Mouse (Mus musculus): ENCODE results near the gene Asb8.
A peak's percentile ranks its signal among the peaks of the same experiment; 100 is the strongest.

Asb8 gene

DNA sequence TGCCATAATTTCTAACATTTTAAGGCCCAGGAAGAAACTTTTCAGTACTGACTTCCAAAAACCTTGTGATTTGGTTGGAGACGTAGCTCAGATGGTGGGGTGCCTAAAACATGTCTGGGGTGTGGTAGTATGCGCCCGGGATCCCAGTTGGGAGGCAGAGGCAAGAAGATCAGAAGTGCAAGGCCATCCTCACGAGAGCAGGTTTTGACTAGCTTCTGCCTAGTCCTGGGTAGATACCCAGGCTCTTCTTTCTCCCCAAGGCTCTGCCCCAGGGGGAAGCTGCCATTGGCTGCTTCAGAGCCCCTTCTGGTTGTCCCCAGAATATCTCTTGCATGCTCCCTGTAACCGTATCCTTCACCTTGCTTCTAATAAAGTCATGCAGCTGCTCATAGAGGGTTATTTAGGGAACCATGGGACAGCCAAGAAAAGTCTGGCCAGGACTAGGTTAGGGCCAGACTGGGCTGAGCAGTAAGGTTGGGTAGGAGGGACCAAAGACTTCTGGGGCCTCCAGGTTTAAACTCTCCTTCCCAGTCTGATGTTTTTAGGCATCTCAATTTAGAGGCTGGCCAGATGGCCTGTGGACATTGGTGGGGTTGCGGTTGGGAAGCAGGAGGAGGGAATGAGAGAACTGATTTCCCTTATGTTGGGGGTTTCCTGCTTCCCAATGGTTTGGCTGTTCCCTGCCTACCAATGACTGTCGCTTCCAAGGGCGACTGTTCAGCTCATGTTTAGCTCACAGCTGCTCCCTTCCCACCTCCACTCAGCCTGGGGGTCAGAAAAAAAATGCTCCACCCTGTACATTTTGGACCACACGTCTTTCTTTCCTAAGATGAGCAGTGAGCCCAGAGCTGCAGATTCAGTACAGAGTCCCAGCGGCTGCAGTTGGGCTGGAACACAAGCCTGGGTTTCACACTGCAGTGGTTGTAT lies 50.3 kb downstream of the Asb8 start:
- no peak for DNase-seq

DNA sequence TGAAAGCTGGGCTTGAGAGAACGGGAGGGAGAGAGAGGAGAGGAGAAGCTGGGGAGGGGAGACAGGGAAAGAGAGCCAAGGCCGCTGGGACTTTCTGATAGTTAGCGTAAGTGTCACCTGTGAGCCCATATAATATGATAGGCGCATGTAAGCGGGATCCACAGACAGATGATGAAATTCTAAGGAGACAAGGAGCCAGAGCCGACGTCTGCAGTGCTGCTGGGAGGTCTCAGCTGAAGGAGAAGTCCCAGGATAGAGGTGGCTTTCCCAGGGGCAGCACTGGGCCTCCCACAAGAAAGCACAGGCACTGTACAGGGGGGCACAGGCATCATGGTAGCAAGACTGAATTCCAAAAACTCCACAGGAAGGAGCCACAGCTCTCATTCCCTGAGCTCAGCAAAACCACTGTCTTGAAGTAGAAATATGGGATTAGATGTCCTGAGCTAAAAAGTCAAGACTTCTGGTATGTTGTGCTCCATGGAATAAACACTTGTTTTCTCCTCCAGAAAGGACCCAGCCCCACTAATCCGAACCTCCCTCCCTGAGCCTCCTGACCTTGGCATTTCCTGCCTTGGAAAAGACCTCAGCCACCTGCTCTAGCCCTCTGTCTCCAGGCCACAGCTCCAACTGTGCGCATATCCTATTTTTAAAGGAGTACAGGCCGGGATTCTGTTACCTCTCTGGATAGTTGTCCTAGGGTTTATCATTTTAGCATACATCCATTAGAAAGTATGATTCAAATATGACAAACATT lies 51.1 kb downstream of the Asb8 start:
- DNase-seq: no peak

DNA sequence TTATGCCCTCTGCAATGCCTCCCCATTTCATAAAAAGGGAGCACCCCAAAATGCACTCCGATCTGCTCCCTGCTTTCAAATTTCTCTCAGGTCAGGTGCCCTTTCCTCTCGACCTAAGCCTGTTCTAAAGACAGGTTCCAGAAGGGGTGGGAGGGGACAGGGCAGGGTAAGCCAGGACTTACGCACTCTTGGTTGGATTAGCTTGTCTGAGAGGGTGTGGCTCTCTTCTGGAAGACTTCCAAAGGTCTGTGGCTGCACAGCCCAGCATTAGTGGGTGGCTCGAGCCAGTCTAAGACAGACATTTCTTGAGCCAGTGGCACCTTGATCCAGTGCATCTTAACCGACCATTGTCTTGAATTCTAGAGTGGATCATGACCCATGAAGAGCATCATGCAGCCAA lies 53.6 kb downstream of the Asb8 start:
- no peak for DNase-seq

DNA sequence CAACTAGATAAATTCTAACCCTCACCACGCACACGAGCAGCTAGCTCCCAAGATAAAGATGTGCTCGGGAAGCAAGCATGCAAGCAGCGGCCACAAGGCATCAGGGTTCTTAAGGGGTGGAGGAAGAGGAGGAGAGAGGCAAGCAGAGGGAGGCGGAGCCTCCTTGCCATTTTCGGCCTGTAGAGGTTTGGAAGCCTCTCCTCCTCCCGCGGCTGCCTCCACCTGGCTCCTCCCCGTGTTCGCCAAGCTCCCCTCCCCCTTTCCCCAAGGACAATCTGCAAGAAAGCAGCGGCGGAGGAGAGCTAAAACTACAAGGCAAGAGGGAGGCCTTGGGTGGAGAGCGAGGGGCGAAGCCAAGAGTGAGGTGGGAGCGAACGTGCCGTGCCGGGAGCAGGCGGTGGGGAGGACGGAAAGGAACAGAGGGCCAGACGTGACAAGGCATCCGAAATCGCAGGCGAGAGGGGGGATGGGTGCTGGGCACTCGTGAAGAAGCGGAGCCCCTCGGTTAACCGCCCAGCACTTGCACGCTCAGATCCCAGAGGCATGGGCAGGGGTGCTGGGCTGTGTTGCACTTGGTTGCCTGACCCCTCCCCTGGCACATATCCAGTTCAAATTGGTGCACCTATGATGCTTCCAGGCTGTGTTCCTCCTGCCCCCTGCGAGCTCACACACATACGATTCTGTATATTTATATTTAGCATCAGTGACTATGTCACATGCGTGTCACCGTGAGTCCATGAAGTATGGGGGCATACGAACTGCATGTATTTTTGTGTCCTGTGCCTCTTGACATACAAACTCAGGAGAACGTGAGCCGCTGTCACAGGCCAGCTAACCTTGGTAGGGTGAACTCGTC lies 56.9 kb downstream of the Asb8 start:
- peak; percentile 90 for DNase-seq

DNA sequence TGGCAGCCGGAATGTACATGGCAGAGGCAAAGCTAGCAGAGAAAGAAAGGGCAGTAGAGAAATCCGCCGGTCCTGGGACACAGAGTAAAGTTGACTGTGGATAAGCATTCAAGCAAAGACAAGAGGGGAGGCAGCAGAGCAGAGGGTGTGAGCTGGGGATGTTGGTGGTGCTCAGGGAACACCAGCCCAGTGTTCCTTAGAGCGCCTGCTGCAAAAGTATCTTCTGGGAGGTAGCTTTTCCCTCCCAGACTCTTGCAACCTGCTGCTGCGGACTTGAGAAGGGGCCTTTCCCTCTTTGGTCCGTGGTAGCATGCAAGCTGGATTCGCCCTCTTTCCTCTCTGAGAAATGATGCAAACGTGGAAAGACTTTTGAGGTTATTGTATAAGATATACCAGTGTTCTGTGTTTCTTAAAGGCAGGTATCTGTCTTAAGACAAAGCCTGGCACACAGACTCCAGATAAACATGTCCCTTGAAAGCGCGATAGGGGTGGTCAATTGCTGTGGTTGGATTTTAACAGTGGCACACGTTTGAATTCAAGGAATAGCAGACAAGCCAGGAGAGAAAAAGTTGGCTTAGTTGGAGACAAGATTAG lies 57.6 kb downstream of the Asb8 start:
- DNase-seq: no peak

DNA sequence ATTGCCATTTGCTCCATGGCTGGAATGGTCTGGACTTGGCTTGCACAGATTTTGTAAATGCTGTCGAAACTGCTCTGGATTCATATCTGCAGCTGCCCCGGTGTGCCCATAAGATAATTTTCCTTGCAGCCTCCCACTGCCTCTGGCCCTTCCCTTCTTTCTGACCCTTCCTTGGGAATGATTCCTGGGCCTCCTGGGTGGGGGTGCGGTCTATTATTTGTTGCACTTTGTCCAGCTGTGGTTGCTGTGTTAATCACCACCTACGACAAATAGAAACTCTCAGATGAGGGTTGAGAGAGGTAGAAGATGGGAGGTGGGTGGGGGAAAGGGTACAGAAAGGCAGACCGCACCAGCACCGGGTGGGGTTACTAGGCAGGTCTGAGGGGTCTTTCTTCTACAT lies 58.2 kb downstream of the Asb8 start:
- no peak for DNase-seq

DNA sequence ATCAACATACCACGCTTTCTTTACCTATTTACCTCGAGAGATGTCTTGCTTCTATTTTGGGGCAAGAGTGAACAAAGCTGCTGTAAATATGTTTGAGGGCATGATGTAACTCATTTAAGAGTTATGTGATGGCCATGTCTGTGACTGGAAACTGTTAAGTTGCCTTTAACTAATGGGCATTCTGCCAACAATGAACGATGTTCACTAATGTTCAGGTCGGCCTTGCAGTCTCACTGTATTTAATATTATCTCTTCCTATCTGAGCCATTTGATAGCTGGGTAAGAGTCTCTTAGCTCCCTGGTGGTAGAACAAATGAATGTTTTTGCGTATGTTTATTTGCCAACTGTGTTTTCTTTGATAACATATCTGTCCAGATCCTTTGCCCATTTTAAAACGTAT lies 58.9 kb downstream of the Asb8 start:
- no peak for DNase-seq

DNA sequence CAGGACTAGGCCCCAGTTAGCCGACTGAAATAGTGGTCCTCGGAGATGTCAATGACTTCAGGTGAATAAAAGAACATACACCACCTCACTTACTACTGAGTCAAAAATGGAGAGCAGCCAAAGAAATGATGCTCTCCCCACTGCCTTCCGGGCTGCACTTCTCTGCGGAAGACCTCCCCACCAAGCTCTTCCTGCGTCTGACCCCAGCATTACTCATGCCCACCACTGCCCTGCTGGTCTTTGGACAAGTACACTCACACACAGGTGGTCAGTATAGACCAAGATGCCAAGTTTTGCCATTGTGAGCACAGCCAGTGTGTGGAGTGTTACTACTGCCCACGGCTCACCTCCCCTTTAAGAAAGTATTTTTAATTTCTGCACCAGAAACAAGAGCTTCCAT lies 63.0 kb downstream of the Asb8 start:
- no peak for DNase-seq

DNA sequence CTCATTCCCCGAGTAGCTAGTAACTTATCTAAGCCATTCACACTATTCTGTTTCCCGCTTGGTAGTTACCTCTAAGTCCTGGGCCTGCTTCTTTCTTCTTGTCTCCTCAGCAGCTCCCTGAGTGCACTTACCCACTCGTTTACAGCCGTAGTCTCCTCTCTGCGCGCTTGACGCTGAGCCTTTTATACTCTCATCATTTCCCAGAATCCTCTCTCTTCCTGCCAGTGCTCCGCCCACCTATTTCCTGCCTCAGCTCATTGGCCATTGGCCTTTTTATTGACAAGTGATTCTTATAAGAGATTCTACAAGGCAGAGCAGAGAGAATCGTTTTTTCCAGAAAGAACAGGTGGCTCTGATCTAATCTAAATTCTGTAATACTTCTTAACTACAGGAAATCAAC lies 66.9 kb downstream of the Asb8 start:
- no peak for DNase-seq

DNA sequence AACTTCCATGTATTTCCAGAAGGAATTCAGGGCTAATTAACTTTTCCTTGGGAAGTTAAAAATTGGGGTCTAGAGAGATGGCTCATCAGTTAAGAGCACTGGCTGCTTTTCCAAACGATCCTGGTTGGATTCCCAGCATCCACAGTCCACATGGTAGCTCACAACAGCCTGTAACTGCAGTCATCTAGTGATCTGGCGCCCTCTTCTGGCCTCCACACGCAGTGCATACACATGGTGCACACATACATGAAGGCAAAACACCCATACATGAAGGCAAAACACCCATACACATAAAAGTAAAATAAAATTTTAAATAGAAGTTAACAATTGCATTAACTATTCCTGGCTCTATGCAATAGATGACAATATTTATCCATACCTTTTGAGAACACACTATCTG lies 68.5 kb downstream of the Asb8 start:
- DNase-seq: no peak

DNA sequence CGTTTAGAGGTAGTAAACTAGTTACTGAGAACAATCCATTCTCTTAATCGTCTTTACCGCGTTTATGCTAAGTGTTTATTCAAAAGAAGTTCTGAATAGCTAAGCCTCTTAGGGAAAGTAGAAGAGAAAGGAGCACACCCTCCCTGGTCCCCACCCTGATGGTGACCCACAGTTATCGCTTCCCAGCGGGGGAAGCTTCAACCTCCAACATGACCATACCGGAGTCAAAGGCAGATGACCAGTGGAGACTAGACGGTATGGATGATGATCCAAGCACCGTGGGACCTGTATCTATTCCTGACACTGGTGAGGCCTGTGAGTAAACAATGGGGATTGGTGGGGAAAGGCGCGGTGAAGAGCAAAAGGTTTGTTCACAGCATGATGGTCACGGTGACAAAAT lies 70.5 kb downstream of the Asb8 start:
- DNase-seq: no peak

DNA sequence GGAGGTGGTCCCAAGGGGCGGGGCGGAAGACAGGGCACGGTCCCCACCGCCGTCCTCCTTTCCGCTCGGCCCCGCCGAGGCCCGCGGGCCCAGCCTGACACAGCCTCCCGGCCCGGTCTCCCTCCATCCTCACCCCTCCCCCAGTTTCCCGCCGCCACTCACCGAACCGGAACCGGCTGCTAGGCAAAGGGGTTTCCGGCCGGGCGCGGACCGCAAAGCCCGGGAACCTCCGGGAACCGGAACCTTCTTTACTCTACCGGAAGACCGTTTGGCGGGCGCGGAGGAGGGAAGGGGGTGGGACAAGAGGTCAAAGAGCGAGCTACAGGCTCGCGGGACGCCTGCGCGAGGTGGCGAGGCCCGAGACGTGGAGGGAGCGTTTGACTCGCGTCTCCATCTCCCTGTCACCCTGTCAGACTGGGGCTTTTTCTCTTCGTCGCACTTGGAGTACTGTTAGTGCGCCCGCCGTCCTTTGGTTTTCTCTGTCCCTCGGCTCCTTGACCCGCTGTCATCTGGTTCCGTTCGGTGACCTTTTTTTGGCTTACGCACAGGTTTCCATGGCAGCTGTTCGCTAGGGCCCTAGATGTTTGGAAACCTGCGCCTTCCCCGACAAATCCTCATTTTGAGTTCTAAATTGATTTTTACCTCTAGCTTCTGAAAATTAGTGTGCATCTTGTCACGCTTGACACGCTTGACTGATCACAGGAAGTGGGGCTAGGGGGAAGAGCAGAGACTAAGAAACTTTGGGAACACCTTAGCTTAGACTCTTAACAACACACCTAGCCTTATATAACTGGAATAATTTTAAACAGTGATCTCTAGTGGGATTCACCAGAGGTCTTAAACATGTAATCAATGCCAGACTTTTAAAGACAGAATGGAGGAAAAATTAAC lies 72.1 kb downstream of the Asb8 start, which contains the start of gene Senp1:
Gene Senp1 (minus strand): TSS at position 624 of the 891 bp plus-strand sequence.
- peak; percentile 89 for DNase-seq

DNA sequence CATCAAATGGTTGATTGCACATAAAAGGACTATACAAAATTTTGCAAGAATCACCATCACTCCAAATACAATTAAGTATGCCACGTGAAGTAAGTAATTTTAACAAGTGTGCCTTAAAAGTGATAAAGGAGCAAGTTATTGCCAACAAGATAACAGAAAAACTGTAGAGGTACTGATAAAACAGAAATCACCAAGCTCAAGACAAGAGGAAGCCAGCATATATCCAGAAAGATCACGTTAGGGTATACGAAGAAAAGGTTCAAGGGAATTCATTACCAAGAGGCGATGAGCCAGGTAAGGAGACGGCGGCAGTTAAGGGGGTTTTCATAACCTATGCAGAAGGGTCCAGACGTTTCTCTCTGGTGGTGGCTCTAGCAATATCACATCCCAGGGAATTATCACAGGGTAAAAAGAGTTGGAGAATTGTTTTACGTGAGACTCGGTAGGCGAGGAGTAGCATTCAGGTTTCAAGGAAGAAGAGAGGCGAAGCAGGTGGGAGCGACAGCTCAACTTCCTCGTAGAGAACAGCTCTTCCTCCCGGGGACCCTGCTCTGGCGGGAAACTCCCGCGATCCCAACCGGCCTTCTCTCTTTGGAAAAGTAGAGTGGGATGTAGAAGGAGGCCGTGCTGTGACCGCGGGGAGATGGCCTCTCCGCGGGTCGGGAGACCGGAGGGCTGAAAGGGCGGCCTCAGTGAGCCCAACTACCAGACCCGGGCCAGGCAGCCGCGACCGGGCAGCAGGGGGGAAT lies 72.9 kb downstream of the Asb8 start, which contains the start of gene Pfkm:
Gene Pfkm (plus strand): TSS at position 218 of the 749 bp plus-strand sequence.
- DNase-seq: no peak

DNA sequence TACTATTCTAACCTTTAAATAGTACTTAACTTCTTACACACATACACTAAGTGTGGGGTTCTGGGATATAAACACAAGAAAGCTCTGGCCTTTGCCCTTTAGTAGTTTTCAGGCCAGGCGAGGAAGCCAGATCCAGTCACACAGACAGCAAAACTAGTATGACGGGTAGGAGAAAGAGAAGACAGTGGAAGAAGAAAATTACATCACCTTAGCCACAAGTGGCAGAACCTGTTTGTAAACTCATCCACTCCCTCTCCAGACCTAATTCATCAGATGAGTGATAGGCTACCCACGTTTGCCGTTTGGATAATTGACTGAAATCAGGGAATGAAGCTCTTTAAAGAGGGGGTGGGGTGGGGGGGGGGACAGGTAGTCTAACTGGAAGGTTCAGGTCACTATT lies 73.6 kb downstream of the Asb8 start:
- DNase-seq: no peak

DNA sequence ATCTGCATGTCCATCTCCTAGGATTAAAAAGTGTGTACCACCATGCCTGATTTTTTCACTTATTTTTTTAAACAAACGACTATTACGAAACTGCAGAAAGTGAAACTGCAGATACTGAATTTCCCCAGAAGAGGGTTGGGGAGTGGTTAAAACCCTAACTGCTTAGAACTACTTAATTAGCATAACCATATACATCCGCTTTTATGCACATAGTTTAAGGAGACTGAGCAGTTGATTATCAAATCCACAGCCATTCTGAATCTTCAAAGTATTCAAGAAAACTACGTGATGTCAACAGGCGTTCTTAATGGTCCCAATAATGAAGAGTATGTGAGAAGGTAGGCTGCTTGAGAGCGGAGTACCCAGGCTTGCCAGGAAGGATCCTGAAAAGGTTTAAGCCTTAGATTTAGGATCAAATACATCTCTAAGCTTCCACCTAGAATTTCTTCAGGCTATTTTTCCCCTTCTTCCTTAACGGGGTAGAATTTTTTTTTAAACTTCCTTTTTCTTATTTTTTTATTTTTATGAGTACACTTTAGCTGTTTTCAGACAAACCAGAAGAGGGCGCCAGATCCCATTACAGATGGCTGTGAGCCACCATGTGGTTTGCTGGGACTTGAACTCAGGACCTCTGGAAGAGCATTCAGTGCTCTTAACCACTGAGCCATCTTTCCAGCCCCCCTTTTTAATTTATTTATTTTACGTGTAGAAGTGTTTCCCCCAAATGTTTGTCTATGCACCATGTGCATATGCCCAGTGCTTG lies 75.8 kb downstream of the Asb8 start:
- no peak for DNase-seq

DNA sequence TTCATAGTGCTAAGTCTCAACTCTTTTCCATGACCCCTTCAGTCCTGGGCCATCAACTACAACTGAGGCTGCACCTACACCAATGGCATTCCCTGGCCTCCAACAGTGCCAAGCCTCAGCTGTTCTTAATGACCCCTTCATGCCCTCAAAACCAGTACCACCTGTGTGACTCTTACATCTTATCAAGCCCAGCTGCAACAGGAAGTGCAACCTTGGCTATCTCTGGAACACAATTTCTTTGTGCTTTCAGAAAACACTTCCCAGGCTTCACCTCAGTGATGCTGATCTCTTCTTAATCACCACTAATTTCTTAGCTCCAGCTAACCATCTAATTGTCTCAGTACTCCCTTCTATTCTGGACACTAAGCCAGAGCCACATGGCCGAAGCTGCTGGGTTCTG lies 76.5 kb downstream of the Asb8 start:
- DNase-seq: no peak

Data from layer of hippocampus, adult 9-11 months (tissue).